Mouse (Mus musculus) brain, embryonic 18.5 days (tissue): ENCODE measurements around the gene Gm49405.
"Not testable (repeated sequence)": the region's sequence is repeated elsewhere in the genome, so short reads cannot be mapped to it uniquely, and the experiment has no call there.

Experiments used
- DNase-seq: peaks from one replicate; pipeline ENCODE4 v3.0.0-alpha.2; 2012; ENCODE audit warnings: low read depth, low spot score

The Gm49405 gene

DNA sequence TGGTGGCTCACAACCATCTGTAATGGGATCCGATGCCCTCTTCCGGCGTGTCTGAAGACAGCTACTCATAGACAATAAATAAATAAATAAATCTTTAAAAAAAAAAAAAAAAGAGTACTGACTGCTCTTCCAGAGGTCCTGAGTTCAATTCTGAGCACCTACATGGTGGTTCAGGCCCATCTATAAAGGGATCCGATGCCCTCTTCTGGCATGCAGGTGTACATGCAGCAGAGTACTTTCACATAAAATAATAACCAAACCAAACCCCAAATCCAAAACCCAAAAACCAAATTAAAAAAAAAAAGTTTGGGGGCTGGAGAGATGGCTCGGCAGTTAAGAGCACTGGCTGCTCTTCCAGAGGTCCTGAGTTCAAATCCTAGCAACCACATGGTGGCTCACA, 48.6 kb downstream of the Gm49405 start:
- not testable (repeated sequence) for DNase-seq

DNA sequence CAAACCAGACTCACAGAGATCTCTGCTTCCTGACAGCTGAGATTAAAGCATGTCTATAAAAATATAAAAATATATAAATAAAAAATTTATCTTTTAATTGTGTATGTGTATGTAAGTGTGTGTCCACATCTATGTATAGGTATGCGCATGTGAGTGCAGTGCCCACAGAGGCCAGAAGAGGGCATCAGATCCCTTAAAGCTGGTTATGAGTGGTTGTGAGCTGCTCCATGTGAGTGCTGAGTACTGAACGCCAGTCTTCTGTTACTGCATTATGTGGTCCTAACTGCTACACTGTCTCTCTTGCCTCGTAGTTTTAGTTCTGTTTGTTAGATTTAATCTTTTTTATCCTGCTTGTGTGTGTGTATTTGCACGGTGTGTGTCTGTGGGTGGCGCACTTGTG, 50.6 kb downstream of the Gm49405 start:
- DNase-seq: no peak

DNA sequence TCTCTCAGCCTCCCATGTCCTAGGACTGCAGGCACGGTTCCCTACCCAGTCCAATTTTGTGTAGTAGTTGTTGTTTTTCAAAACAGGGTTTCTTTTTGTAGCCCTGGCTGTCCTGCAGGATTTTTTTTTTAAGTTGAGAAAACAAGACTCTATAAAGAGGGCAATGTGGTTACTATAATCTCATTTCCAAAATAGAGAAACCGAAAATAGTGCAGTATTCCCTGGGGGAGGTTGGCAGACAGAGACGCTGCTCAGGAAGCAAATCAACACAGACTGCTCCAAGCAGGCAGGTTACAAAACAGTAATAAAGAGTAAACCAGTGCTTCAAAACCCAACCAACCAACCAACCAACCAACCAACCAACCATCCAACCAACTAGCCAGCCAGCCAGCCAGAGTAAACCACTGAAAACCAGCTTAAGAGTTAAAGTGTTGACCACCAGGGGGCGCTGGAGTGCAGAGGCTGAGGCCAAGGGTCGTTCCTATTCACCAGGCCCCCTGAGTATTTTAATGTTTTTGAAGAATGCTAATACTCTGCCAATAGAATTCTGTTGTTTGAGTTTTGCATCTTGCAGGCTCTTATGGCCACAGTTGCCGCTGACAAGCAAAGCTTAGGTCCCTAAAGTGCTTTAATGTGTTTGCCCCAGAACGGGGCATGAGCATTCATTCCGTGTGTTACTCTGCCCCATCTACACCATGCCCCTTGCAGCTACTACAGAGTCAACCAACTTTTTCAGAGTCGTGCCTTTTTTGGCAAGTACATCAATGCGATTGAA, 51.5 kb downstream of the Gm49405 start:
- no peak for DNase-seq

DNA sequence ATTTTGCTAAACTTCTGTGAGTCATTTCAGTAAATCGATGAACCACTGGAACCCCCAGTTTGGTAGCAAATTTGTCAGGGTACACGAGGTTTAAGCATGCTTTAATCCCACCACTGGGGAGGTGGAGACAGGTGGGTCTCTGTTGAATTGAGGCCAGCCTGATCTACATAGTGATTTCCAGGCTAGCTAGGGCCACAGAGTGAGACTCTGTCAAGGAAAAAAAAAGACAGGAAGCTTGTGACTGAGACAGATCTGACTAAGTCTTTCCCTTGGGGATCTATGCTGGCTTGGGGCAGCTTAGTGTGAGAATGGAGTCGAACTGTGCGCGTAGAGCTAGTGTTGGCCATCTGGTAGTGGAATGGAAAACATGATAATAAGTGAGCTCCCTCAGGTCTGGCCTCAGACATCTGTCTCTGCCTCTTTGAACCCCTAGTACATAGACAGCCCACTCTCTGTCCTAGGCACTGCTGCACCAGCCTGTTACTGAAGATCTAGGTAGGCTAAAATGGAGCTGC, 52.1 kb downstream of the Gm49405 start:
- no peak for DNase-seq

GRCm38 (mm10) chr19:4054613-4055012, 54.2 kb downstream of the Gm49405 start:
- DNase-seq: no peak
